Mouse (Mus musculus) gastrocnemius, adult 18-20 months (tissue): ENCODE results near the gene Hmga2. TPM values are rescaled to one million over a fixed set of nuclear protein-coding genes. Genes with fewer than 3 reads are reported as not detected.

Experiments used
- DNase-seq: peaks from one replicate; pipeline ENCODE4 v3.0.0; 2021; ENCODE audit warnings: low spot score
- long read RNA-seq, 2 experiments: library from polyadenylated mRNA; stranded (forward); transcript quantifications; one replicate each; pipeline ENCODE4 v2.0.0; 2021
- total RNA-seq, 2 experiments: library from RNA; stranded (reverse); gene quantifications; 2 replicates each; pipeline ENCODE4 v1.2.3; 2021

The Hmga2 gene
- under 1 TPM; 0.09 to 0.12 TPM for total RNA-seq
- long read RNA-seq, experiment 1: 0 reads
- long read RNA-seq, experiment 2: 0 reads

DNA sequence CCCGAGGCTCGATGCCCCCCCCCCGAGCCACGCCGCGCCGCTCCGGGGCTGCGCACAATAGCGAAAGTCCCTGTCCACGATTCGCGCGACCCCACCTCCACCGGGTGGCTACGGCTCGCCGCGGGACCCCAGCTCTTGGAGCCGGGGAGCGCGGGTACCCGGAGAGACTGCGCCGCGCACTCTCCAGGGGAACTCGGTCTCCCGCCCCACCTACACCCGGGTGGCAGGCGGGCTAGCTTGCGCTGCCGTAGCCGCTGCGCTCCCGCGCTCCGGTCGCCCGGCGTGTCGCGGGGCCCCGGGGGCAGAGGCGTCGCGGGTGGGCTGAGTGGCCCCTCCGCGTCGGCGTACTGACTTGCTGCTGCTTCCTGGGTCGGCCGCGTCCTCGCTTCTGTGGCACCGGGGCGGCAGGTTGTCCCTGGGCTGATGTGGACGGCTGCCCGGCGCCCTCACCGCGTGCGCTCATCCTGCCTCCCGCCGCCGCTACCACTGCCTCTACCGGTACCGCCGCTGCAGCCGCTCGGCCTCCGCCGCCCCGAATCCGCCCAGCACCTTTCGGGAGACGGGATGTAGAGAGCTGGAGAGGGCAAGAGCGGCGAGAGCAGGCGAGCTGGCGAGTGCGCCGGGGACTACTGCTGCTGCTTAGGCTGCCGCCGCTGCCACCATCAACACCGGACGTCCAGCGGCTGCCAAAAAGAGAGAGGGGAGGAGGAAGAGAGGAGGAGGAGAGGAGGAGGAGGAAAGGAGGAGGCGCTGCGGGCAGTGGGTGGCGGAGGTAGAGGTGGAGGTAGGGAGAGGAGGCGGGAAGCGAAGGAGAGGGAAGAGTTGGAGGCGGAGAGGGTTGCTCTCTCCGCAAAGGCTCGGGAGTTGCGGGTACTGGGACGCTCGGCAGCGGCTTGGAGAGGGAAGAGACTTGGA lies at the start of gene Hmga2:
Gene Hmga2, minus strand, starts transcription at position 869 of the 915 bp plus-strand sequence.
- DNase-seq: no peak

- DNase-seq: no peak
Measured at GRCm38 (mm10) chr10:120522959-120523358, 46.7 kb upstream of the Hmga2 start.

DNA sequence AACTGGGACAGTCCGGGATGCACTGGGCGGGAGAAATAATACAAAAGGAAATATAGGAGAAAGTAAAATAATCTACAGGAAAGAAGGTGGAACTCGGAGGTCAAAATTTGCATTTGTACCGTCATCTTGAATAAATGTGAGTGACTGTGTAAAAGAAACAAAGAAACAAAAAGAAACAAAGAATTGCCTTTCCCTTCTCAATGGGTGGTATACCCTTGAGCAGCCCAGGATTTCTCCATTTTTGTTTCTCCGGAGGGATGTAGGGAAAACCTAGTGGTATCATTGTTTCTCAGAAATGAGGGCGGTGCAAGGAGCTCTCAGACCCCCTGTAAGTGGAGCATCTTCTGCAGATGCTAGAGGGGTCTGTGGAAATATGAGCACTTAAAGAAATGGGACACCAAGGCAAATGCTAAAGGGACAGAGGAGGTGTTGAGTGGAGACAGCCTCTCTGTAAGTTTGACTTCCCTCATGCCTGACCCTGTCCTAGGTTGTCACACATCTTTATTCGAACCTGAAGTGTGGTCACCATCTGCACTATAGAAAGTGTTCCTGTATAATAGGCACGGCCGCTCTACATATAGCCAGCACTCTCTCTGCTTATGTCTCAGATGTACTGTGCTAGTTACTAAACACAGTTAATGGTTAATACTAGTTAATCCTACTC lies 45.8 kb upstream of the Hmga2 start:
- no peak for DNase-seq

DNA sequence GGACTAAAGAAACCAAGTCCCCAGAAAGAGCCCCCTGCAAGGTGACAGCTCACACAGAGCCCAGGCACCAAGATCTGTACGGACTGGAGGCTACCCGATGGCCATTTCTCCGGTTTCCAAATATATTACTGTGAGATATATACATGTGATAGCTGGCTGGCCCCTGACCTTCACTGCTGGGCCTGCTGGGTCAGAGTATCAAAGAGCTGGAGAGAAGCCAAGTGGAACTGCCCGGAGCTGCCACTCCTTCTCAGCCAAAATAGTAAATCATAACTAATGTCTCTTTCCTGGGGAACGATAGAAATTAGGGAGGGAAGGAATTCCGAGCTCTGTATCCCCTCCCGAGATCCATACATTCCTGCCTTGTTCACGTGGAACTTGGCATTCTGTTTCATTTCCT lies 40.0 kb upstream of the Hmga2 start:
- no peak for DNase-seq

GRCm38 (mm10) chr10:120513721-120514120 lies 37.5 kb upstream of the Hmga2 start:
- DNase-seq: no peak

DNA sequence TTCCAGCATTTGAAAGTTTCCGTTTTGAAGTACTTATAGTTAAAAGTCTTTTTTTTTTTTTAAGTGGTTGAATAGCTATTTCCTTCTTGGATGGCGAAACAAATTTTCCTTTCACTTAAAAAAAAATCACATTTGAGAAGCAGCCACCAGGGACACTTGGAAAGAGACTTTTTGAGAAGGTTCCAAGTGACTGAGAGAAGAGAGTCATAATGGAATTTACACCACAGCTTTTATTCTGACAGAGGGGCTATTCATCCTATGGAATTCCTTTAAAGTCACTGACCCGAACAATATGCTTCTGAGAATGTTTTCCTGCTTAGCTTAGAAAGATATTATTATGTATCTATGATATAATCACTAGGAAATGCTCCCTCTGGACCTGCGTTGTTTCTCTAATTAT lies 36.7 kb upstream of the Hmga2 start:
- no peak for DNase-seq

GRCm38 (mm10) chr10:120512121-120512520 lies 35.9 kb upstream of the Hmga2 start:
- no peak for DNase-seq

DNA sequence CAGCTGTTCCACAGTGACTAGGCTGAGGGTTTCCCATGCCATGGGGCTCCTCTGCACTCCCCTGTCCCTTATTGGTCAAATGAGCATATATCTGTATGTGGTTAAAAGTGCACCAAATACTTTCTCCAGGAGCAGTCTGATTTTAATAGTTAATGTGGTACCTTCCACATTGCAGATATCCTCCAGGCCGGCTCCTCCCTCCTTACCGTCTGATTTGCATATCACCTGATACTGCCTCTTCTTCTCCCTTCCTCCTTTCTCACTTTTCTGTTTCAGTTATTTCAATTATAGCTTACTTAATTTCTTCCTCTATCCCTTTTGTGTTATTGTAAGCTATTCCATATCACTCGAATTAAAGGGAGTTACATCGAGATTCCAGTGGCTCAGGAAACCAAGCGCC lies 27.7 kb upstream of the Hmga2 start:
- DNase-seq: no peak

DNA sequence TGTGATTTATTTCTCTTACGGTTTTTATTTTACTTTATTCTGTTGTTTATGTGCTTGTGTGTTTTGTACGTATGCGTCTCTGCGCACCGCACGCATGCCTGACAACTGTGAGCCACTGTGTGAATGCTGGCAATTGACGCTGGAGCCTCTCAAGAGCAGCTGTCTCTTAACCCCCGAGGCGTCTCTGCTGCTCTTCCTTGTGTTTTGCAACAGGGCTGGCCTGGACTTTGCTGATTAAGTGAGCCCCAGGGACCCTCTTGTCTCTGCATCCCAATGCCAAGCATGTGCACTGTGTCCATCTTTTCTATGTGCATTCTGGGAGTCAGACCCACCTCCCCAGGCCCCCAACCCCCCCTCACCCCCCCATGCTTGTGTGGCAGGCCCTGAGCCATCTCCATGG lies 24.5 kb upstream of the Hmga2 start:
- DNase-seq: no peak

- DNase-seq: no peak
Measured at GRCm38 (mm10) chr10:120498086-120498485, 21.8 kb upstream of the Hmga2 start.

DNA sequence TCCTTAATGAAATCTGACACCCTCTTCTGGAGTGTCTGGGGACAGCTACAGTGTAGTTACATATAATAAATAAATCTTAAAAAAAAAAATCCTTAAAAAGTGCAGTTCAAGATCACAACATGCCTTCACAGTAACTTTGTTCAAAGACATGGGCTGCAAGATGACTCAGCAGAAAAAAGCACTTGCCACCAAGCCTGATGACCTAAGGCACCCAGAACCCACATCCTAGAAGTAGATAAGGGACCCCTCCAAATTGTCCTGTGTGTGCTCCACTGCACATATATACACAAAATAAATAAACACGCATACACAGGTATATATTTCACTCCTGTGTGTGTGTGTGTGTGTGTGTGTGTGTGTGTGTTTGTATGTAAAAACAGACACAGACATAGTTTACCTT lies 18.4 kb upstream of the Hmga2 start:
- DNase-seq: no peak

DNA sequence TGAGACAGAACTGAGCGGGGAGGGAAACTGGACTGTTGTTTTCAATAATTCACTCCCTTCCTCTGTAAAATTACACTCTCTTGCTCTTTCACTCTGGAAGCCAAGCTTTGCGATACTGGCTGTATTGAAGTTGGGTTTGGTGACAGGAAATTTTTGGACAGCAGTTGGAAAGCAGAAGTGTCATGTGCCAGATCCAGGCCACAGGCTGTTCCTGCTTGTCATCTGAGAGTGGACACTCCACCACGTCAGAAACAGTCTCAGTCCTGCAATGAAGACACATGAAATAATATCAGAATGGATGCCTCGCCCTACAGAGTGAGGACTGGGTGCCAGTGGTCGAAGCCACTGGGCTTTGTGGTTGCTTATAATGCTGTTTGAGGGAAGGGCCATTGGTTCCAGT lies 15.2 kb upstream of the Hmga2 start:
- no peak for DNase-seq

- no peak for DNase-seq
Measured at GRCm38 (mm10) chr10:120489611-120490010, 13.3 kb upstream of the Hmga2 start.

DNA sequence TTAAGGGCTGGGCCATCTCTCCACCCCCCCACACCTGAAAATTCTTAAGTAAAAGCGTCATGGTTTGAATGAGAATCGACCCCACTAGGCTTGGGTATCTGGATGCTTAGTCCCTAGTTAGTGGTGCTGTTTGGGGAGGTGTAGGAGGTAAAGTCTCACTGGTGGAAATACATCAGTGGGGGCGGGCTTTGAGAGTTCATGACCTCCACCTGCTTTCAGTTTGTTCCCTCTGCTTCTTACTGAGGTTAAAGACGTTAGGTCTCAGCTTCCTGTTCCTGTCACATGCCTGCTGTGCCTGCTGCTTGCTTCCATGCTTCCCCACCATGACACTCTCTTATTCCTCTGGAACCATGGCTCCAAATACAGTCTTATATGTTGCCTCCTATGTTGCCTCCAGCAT lies 12.3 kb upstream of the Hmga2 start:
- no peak for DNase-seq

GRCm38 (mm10) chr10:120487881-120488280 lies 11.6 kb upstream of the Hmga2 start:
- DNase-seq: no peak

- no peak for DNase-seq
Measured at GRCm38 (mm10) chr10:120485461-120485860, 9.2 kb upstream of the Hmga2 start.

DNA sequence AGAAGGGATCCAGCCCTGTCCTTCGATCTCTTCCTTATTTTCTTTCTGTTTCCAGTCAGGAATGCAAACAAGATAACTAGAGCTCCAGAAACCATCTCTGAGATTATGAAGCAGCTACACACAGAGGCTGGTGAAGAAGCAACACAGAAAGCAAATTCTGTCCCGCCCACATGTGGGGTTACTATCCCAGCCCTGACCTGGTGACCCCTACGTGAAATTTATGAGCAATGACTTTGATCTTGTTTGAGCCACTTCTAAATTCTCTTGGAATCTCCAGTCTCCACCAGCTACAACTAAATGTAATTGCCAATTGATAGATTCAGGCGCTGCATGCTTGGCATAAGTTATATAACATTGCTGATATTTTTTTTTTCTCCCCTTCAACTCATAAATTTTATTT lies 7.9 kb upstream of the Hmga2 start:
- DNase-seq: no peak

DNA sequence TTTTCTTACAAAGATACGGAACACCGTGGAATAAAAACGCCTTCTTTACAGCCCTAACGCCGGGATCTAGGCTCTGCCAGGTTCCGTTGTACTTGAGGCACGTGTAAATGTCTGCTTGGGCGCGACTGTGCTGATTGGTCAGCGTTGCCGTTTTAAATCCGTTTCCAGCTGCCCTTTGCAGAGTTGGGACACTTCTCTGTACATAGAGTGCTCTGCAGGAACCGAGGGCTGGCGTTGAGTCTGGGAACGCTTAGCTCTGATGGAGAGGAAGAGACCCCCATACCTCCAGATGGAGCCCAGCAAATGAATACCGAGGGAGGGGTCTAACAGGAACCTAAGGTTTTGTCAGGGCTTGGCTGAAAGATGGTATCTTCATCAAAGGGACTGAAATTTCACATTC lies 1.9 kb upstream of the Hmga2 start:
- no peak for DNase-seq

- DNase-seq: no peak
Measured at GRCm38 (mm10) chr10:120477501-120477900, 1.2 kb upstream of the Hmga2 start.

GRCm38 (mm10) chr10:120476516-120477336 lies 457 bp upstream of the Hmga2 start:
- no peak for DNase-seq

DNA sequence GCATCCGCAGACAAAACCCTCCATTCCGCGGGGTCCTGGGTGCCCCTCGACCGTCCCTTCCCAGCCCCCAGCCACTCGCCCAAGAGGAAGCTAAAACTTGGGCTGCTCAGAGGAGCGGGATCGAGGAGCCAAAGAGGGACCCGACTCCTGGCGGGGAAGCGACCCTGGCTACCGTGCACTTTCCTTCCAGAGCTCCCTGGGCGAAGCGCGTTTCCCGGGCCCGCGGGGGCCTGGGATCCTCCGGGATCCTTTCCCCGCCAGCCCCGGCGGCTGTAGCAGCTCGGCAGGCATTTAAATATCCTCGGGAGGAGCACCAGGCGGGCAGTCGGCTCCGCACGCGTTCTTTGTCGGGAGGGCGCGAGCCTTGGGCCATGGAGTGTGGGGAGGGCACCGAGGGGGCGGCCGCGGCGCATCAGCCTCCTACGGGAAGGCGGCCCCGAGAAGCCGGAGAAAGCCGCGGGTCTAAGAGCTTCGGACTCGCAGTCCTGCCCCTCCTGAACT lies 1.2 kb downstream of the Hmga2 start:
- no peak for DNase-seq

GRCm38 (mm10) chr10:120474301-120474700 lies 2.0 kb downstream of the Hmga2 start:
- DNase-seq: no peak
